Mouse (Mus musculus) kidney, adult 2 months (tissue): ENCODE data around the gene Gpc4.

Experiments
- CTCF ChIP-seq: fragments of 200-500 bp; conservative IDR thresholded peaks from 2 replicates; pipeline ENCODE4 v1.5.1; 2011; ENCODE audit warnings: low read depth, mild to moderate bottlenecking, control low read depth, low read length, moderate library complexity, mixed read lengths; ENCODE audit not compliant: insufficient read depth, insufficient read length
- POLR2A ChIP-seq: fragments of 200-500 bp; IDR thresholded peaks from one replicate; pipeline ENCODE4 v1.6.1; 2011; ENCODE audit warnings: low read depth, low read length, control low read depth

GRCm38 (mm10) chrX:52162206-52162605, 2.8 kb downstream of the Gpc4 start:
- TF ChIP-seq POLR2A = no peak
- no peak for TF ChIP-seq CTCF
